Mouse (Mus musculus) lung, postnatal 0 days (tissue): ENCODE results near the gene Fam189b.

ENCODE experiments used
- CTCF ChIP-seq: IDR thresholded peaks from 2 replicates; pipeline ENCODE4 v1.5.1; 2016; ENCODE audit warnings: antibody characterized with exemption, mild to moderate bottlenecking
- EP300 ChIP-seq: IDR thresholded peaks from 2 replicates; pipeline ENCODE4 v1.6.1; 2016; ENCODE audit warnings: antibody characterized with exemption, mild to moderate bottlenecking, control low read depth

DNA sequence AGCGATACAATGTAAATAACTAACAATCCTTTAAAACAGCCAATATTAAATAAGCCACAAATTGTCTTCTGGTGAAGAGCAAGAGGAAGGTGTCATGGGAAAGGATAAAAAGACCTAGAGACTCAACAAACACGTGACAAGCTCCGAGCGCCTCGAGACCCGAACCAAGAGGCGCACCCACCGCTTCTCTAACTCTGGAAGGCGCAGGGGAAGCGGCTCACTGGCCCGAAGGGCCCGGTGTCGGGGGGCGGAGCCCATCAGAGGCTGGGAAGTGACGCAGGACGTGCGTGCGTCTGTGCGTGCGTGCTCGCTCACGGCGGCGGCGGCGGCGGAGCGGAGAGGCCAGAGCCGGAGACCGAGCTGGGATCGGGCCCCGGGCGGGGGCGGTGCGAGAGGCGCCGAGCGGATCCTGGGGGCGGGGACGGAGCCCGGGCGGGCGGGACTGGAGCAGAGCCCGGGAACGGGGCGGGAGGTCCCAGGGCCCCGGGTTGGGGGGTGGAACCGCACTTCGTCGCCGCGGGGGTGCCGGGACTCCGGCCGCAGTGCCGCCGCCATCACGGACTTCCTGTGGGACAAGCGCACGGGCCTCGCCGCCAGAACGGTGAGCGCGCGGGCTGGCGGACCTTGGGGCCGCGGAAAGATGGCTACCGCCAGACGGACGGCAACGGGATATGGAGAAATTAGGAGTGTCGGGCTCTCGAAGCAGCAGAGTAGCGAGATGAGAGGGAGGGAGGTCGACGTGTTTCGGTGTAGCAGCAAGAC is 18.3 kb upstream of the Fam189b start, which contains the start of gene Clk2:
- no peak for TF ChIP-seq CTCF
- no peak for TF ChIP-seq EP300
